Mouse (Mus musculus): ENCODE data around the gene Eif4a1.

Eif4a1 gene

DNA sequence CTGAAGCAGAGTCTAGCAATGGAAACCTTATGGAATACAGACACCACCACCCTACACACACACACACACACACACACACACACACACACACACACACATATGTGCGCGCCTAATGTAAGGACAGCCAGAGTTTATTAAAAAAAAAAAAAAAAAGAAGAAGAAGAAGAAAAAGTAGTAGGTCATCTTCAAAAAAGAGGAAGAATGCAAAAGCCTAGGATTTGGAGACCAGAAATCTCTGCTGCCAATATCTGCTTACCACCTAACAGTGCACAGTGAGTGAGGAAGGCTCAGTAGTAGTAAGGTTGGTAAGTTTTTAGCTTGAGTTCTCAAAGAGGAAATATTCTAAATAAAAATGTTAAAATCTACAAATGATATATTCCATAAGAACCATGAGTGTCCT, 6.9 kb upstream of the Eif4a1 start:
- ATAC-seq (ENCODE audit: low TSS enrichment) = no peak

GRCm38 (mm10) chr11:69671726-69672124, 498 bp downstream of the Eif4a1 start:
- peak; percentile 3; the same call in 1 of the 2 replicates for ATAC-seq (ENCODE audit: low TSS enrichment)

DNA sequence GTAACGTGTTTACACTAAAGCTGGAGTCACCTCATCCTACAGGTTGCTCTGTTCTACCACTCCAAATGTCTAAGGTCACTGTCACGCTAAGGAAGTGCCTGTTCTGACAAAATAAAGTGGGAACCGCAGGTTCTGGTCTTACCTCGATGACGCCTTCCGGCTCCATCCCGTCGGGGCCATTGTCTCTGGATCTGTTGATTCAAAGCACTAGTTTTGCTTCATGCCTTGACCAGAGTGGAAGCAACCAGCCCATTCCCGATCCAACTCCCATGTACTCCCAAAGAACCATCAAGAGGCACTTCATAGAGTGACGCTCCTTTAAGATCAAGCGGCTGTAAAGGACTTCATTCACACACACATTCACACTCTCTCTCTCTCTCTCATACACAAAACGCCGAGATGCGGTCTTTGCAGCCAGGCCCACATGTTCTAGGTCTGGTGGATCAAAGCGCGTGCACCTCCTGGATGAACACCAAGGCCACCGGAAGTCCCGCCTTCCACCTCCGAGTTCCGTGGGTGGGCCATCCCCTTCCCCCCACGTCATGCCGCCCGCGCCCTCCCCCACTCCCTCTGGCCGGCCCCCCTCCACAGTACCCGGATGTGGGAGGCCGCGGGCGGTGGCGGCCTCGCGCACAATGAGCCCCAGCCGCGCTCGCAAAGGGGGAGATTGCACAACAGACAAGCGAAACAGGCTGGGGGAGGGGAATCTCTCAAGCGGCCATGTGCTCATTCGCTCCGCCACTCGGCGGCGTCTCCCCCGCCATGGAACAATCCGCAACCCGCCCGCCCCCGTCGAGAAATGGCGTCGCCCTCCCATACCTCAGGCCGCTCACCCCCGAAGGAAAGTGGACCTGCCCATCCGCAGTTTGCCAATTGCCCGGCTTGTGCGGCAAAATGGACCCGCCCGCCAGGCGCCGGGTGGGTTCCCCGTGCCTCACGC, 1.2 kb downstream of the Eif4a1 start:
- ATAC-seq (ENCODE audit: low TSS enrichment) = peak; percentile 42

- no peak for ATAC-seq (ENCODE audit: low TSS enrichment)
These were observed 5.6 kb downstream of the Eif4a1 start for GRCm38 (mm10) chr11:69666665-69667005.

DNA sequence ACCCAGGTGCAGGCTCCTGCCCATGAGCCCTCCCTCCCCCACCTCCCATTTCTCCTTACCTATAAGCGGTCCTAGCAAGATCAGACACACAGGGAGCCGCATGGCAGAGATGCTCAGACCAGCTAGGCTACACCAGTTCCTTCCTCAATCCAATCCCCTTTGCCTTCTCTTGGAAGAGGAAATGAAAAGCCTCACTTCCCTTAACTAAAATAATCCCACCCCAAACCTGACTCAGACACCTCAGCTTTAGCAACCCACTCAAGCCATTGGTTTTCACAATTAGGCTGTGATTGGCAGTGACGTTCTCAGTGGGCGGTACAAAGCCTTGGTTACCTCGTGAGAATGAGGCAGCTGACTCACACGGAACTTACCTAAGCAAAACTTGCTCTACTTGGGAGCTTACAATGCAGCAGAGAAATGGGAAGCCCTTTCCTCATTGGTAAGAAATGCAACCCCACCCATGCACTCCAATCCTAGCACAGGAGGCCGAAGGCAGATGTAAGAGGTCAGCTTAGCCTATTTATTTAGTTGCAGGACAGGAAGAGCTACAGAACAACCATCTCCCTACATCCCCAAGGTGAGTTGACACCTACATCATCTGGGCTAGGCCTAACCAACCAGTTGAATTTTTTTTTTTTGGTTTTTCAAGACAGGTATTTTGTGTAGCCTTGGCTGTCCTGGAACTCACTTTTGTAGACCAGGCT, 6.1 kb downstream of the Eif4a1 start, which contains the start of gene Cd68:
Gene Cd68, minus strand, starts transcription at position 193 of the 704 bp plus-strand sequence.
- peak; percentile 20; the same call in 1 of the 2 replicates for ATAC-seq (ENCODE audit: low TSS enrichment)

- ATAC-seq (ENCODE audit: low TSS enrichment) = no peak
These were observed 6.7 kb downstream of the Eif4a1 start for GRCm38 (mm10) chr11:69665457-69665960.

DNA sequence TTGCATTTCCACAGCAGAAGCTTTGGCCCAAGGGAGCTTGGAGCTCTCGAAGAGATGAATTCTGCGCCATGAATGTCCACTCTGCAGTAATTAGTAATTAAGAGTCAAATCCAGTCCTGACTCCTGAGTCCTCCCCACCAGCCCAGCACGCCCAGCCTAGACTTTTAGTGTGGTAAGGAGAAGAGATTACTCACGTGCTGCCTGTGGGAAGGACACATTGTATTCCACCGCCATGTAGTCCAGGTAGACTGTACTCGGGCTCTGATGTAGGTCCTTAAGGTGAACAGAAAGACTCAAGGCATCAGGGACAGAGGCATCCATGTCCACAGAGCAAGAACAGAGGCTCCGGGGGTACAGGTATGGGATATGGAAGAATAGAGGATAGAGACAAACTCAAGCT, 7.4 kb downstream of the Eif4a1 start:
- ATAC-seq (ENCODE audit: low TSS enrichment) = no peak

DNA sequence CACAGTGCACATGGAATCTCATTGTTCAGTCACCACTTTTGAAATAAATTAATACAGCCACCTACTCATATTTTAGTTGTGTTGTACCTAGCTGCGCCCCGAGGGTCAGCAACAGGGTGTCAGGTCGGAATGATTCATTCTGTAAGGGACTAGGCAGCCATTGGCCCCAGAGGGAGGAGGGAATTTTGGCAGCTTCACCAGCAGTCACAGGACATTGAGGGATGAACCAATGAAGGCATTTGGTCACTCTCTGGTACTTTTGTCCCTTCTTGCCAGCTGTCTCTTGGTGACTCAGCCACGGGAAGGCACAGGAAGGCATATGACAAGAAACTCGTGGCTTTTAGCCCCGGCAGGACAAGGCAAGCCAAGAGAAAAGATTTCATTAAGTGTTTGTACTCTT, 8.4 kb downstream of the Eif4a1 start:
- no peak for ATAC-seq (ENCODE audit: low TSS enrichment)

DNA sequence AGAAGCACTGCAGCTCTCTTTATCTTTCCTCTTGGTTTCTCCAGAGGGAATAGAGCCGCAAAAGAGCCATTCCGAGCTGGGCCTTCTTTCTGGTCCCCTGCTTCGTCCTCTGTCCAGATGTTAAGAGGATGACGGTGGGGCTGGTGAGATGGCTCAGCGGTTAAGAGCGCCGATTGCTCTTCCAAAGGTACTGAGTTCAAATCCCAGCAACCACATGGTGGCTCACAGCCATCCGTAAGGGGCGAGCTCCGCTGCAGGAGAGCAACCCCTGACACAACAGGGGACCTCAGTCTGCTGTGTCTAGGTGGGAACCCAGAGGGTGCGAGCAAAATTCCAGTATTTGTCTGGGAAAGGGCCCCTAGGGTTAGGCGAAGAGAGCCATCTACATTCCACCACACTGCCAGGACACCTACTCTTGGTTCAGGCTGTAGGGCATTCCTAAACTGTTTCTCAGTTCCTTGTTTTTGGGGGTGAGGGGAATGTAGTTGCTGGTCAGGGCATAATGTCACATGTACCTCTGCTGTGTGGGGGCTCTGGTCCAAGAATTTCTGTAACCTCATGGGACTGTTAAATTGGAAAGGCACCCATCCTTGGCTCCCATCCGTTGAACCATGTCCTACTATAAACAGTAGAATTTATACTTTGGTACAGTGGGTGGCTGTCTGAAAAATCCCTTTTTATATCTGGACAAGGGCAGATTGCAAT, 9.1 kb downstream of the Eif4a1 start:
- no peak for ATAC-seq (ENCODE audit: low TSS enrichment)

DNA sequence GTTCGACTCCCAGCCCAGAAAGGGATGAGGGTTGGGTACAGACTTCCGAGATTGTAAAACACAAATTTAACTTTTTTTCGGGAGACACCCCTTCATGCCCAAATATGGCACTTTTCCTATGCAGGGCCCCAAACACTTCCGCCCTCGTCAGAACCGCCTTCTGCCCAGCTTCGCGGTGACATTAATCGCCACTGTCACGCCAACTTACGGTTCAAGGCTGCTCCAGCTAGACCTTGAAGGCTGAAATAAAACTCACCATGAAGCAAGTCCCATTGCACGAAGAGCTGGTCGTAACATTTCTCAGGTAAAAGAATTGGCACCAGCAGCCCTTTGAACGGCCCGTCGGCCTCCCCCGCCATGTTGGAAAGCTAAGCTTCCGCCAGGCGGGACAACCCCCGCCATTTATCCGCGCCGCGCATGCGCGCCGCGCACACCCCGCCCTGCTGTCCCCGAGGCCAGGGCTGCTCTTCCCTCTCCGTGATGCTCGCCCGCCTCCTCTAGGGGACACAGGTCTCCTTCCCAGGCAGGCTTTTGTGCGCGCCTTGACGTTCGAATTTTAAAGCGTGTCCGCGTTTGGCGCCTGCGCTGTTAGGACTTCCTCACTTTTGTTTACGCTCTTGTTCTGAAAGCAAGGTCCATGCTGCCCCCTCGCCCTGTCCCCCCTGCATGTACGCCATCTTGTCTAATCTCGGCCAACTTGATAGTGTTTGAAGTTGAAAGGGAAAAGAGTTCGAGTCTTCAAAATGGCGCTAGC, 9.8 kb downstream of the Eif4a1 start, which contains the start of gene Mpdu1:
Gene Mpdu1, minus strand, starts transcription at position 430 of the 754 bp plus-strand sequence.
- peak; percentile 92 for ATAC-seq (ENCODE audit: low TSS enrichment)

- no peak for ATAC-seq (ENCODE audit: low TSS enrichment)
These were observed 10.9 kb downstream of the Eif4a1 start for GRCm38 (mm10) chr11:69661221-69661881.

GRCm38 (mm10) chr11:69657462-69657881, 14.8 kb downstream of the Eif4a1 start:
- ATAC-seq (ENCODE audit: low TSS enrichment) = no peak

- ATAC-seq (ENCODE audit: low TSS enrichment) = peak; percentile 38; the same call in 1 of the 2 replicates
These were observed 15.4 kb downstream of the Eif4a1 start for GRCm38 (mm10) chr11:69656617-69657461.

- no peak for ATAC-seq (ENCODE audit: low TSS enrichment)
These were observed 16.2 kb downstream of the Eif4a1 start for GRCm38 (mm10) chr11:69656065-69656455.

DNA sequence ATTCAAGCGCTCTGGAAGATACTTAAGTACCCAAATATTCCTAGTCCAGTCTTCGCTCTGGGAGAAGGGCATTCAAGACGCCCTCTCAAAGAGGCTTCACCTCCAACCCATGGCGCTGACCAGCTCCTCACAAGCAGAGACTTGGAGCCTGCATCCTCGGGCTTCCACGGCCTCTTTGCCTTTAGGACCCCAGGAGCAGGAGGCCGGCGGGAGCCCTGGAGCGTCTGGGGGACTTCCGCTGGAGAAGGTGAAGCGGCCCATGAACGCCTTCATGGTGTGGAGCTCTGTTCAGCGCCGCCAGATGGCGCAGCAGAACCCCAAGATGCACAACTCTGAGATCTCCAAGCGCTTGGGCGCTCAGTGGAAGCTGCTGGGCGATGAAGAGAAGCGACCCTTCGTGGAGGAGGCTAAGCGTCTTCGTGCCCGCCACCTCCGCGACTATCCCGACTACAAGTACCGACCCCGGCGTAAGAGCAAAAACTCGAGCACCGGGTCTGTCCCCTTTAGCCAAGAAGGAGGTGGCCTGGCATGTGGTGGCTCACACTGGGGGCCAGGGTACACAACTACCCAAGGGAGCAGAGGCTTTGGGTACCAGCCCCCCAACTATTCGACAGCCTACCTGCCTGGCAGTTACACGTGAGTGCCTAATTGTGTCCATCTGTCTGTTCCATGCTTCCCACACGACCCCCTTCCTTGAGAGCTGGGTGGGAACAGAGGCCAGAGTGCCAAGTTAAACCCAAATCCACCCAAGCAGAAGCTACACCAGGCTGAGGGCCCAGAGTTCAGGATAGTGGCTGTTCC, 16.8 kb downstream of the Eif4a1 start, which contains the start of gene Sox15:
Gene Sox15, plus strand, starts transcription at position 51 of the 801 bp plus-strand sequence.
- ATAC-seq (ENCODE audit: low TSS enrichment) = peak; percentile 89

GRCm38 (mm10) chr11:69654760-69655159, 17.5 kb downstream of the Eif4a1 start:
- no peak for ATAC-seq (ENCODE audit: low TSS enrichment)

- ATAC-seq (ENCODE audit: low TSS enrichment) = no peak
These were observed 18.8 kb downstream of the Eif4a1 start for GRCm38 (mm10) chr11:69653399-69653798.

DNA sequence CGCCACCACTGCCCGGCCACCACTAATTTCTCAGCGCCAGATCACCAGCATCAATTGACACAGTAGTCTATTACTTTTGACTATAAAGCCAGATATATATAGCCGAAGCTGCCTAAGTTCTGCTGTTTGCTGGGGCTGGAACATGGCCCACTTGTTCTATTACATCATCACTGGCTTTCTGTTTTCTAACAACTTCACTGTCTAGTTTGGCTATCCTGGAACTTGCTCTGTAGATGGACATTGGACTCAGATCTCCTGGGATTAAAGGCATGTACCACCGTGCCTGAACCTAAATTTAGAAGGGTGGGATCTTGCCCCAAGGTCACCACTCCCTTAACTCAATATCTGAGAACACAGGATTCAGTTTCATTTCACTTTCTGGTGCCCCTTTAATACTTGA, 26.4 kb downstream of the Eif4a1 start:
- no peak for ATAC-seq (ENCODE audit: low TSS enrichment)

- no peak for ATAC-seq (ENCODE audit: low TSS enrichment)
These were observed 36.8 kb downstream of the Eif4a1 start for GRCm38 (mm10) chr11:69635471-69635870.

All from frontal cortex, adult (tissue).